Mouse (Mus musculus) embryonic facial prominence, embryonic 15.5 days (tissue): ENCODE results near the gene Macf1. TPM values are rescaled to one million over a fixed set of nuclear protein-coding genes. Genes with fewer than 3 reads are reported as not detected.

Experiments used
- ATAC-seq: fragments of 200-750 bp; cut with Nextera tagmentation; 2 replicates; pipeline ENCODE4 v1.8.0; 2017; ENCODE audit warnings: low read depth, moderate TSS enrichment; ENCODE audit not compliant: insufficient number of reproducible peaks, low FRiP score, low TSS enrichment
- H3K27ac ChIP-seq: fragments of 300-500 bp; sonication (generic); replicated peaks from 2 replicates; pipeline ENCODE4 v1.5.1; 2015; ENCODE audit warnings: mild to moderate bottlenecking, inconsistent platforms
- H3K27me3 ChIP-seq: fragments of 300-500 bp; sonication (generic); 2 replicates; pipeline ENCODE4 v1.6.1; 2015; ENCODE audit warnings: inconsistent platforms
- H3K36me3 ChIP-seq: fragments of 300-500 bp; sonication (generic); 2 replicates; pipeline ENCODE4 v1.6.1; 2015; ENCODE audit warnings: mild to moderate bottlenecking, inconsistent platforms
- H3K4me1 ChIP-seq: fragments of 300-500 bp; sonication (generic); 2 replicates; pipeline ENCODE4 v1.6.1; 2015; ENCODE audit warnings: inconsistent platforms
- H3K4me2 ChIP-seq: fragments of 300-500 bp; sonication (generic); replicated peaks from 2 replicates; pipeline ENCODE4 v1.6.1; 2015; ENCODE audit warnings: mild to moderate bottlenecking, inconsistent platforms
- H3K4me3 ChIP-seq: fragments of 300-500 bp; sonication (generic); replicated peaks from 2 replicates; pipeline ENCODE4 v1.5.1; 2015; ENCODE audit warnings: mild to moderate bottlenecking, inconsistent platforms
- H3K9ac ChIP-seq: fragments of 300-500 bp; sonication (generic); 2 replicates; pipeline ENCODE4 v1.6.1; 2015; ENCODE audit warnings: inconsistent platforms
- H3K9me3 ChIP-seq: fragments of 300-500 bp; sonication (generic); replicated peaks from 2 replicates; pipeline ENCODE4 v1.6.1; 2016; ENCODE audit warnings: inconsistent platforms
- WGBS: fragments of 180-500 bp; shearing (Covaris S2); methylation state at CpG from one replicate; pipeline ENCODE4 v1.1.7; 2015; 5-methylcytosine and 5-hydroxymethylcytosine counted together
- polyA plus RNA-seq: library from polyadenylated mRNA; unstranded; fragments of >200 nt; fragmentation: Nextera tagmentation; extraction: Ambion mirVana; gene quantifications from 2 replicates; pipeline ENCODE4 v1.2.1, GENCODE M21; 2015

The Macf1 gene
- 42.5 and 47.1 TPM in 2 replicates for polyA plus RNA-seq

GRCm38 (mm10) chr4:123684260-123684659, at the start of gene Macf1:
Gene Macf1 (minus strand): TSS chr4:123684360.
- Histone ChIP-seq H3K27ac (no peak within 1 kb of the TSS), H3K4me3 (no peak within 1 kb of the TSS), H3K36me3 (no peaks in the 10 kb centered on the region), H3K9me3 (no peaks in the 10 kb centered on the region), H3K9ac (no peak within 1 kb of the TSS), H3K4me1 (peaks cover 27% of the 10 kb centered on the region), H3K4me2 (no peak within 1 kb of the TSS), H3K27me3 (no peaks in the 10 kb centered on the region; the same call in 1 of the 2 replicates)
- ATAC-seq = no peak
- 85% methylated on average over 3 of the region's 3 CpGs for WGBS

DNA sequence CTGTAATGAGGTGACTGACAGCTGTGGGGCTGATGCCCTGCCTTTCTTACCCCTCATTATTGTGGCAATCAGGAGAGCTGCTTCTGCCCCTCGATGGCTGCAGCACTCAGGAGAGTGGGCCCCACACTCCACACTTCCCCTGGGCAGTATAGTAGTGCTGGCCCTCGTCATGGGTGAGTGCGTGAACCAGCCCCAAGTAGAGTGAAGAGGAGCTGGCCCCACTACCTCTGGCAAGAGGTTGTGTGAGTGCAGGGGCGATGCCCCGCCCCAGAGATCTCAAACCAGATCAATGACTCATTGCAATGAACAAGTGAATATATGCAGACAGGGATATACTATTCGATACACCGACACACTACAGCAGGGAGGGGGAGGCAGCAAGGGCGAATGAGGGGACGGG, 49.4 kb upstream of the Macf1 start:
- H3K4me3 ChIP-seq = no peak overlapping the region
- H3K27me3 ChIP-seq = no peaks in the 10 kb centered on the region
- H3K4me2 ChIP-seq = no peak overlapping the region
- no peak overlapping the region for H3K9ac ChIP-seq
- no peaks in the 10 kb centered on the region for H3K4me1 ChIP-seq
- H3K27ac ChIP-seq = no peak overlapping the region
- peaks cover 32% of the 10 kb centered on the region for H3K36me3 ChIP-seq
- no peaks in the 10 kb centered on the region for H3K9me3 ChIP-seq
- ATAC-seq = no peak
- WGBS = 86% methylated on average over 9 of the region's 9 CpGs

- Histone ChIP-seq H3K9me3 (no peaks in the 10 kb centered on the region), H3K4me3 (no peak overlapping the region), H3K4me1 (no peaks in the 10 kb centered on the region), H3K27ac (no peak overlapping the region), H3K9ac (no peak overlapping the region), H3K36me3 (peaks cover 26% of the 10 kb centered on the region), H3K27me3 (no peaks in the 10 kb centered on the region), H3K4me2 (no peak overlapping the region)
- 76% methylated on average over 2 of the region's 2 CpGs for WGBS
- ATAC-seq = no peak; the same call in 1 of the 2 replicates
Observed at GRCm38 (mm10) chr4:123732921-123733320, 48.8 kb upstream of the Macf1 start.

GRCm38 (mm10) chr4:123732163-123732910, 48.2 kb upstream of the Macf1 start:
- 88% methylated on average over 4 of the region's 4 CpGs for WGBS

DNA sequence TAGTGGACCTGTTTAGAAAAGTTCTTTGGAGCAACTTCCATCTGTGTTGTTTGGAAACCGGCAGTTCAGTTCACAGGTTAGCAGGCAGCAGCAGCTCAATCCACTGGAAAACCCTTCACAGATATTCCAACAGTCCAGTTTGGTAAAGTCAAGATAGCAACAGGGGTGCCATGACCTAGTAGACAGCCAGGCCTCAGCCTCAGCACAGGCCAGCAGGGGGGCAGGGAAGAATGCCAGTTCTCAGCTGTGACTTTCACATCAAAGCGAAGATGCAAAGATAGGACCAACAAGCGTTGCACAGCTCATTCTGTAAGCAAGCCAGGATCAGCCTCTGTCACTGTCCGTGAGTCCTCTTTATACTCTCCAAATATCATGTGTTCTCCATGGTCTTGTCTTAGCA, 37.6 kb upstream of the Macf1 start:
- H3K4me2 ChIP-seq = no peak overlapping the region
- no peaks in the 10 kb centered on the region for H3K9me3 ChIP-seq
- no peak overlapping the region for H3K27ac ChIP-seq
- H3K36me3 ChIP-seq = no peaks in the 10 kb centered on the region
- 87% methylated on average over 4 of the region's 4 CpGs for WGBS
- peaks cover 3% of the 10 kb centered on the region for H3K4me1 ChIP-seq
- ATAC-seq = no peak
- H3K9ac ChIP-seq = no peak overlapping the region
- H3K27me3 ChIP-seq = no peaks in the 10 kb centered on the region
- no peak overlapping the region for H3K4me3 ChIP-seq

More at GRCm38 (mm10) chr4:123732163-123732910, 48.2 kb upstream of the Macf1 start:
- Histone ChIP-seq H3K9ac (no peak overlapping the region), H3K27me3 (no peaks in the 10 kb centered on the region), H3K36me3 (peaks cover 22% of the 10 kb centered on the region), H3K4me3 (no peak overlapping the region), H3K9me3 (no peaks in the 10 kb centered on the region), H3K4me2 (no peak overlapping the region), H3K27ac (no peak overlapping the region), H3K4me1 (no peaks in the 10 kb centered on the region)
- ATAC-seq = no peak

DNA sequence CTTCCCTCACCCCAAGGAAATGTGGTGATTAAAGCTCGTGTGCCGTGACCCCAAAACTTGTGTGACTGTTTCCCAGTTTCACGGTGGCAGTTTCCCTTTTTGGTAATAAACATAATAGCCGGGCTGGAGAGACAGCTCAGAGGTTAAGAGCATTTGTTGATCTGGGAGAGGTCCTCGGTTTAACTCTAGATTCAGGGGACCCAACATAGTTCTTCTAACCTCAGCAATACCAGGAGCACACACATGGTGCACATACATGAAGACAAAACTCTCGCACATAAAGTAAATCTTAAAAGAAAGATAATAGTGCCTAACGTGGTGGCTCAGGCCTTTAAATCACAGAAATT, 34.2 kb upstream of the Macf1 start:
- no peak for ATAC-seq
- WGBS = 22% methylated on average over 7 of the region's 7 CpGs
- H3K4me3 ChIP-seq = peak overlapping the region; percentile 81
- H3K4me2 ChIP-seq = peak overlapping the region; percentile 66
- no peak overlapping the region for H3K9ac ChIP-seq
- peaks cover 25% of the 10 kb centered on the region for H3K36me3 ChIP-seq
- H3K27me3 ChIP-seq = no peaks in the 10 kb centered on the region
- H3K27ac ChIP-seq = peak overlapping the region; percentile 55; the same call in 1 of the 2 replicates
- no peaks in the 10 kb centered on the region for H3K9me3 ChIP-seq
- peaks cover 3% of the 10 kb centered on the region for H3K4me1 ChIP-seq

GRCm38 (mm10) chr4:123717574-123718433, 33.6 kb upstream of the Macf1 start, which contains the start of gene Ndufs5:
Gene Ndufs5 (minus strand): TSS chr4:123718202.
- H3K4me1 ChIP-seq = peaks cover 3% of the 10 kb centered on the region
- ATAC-seq = peak; percentile 86
- peak within 1 kb of the TSS; percentile 84 for H3K9ac ChIP-seq
- H3K9me3 ChIP-seq = no peaks in the 10 kb centered on the region
- peaks cover 28% of the 10 kb centered on the region for H3K36me3 ChIP-seq
- peak within 1 kb of the TSS; percentile 81 for H3K4me3 ChIP-seq
- H3K27ac ChIP-seq = peak within 1 kb of the TSS; percentile 55; the same call in 1 of the 2 replicates
- WGBS = under 1% methylated on average over 40 of the region's 40 CpGs
- no peaks in the 10 kb centered on the region for H3K27me3 ChIP-seq
- peak within 1 kb of the TSS; percentile 66 for H3K4me2 ChIP-seq

GRCm38 (mm10) chr4:123712431-123712830, 28.3 kb upstream of the Macf1 start:
- Histone ChIP-seq H3K9ac (no peak overlapping the region), H3K9me3 (no peaks in the 10 kb centered on the region), H3K27ac (no peak overlapping the region), H3K36me3 (peaks cover 35% of the 10 kb centered on the region), H3K27me3 (no peaks in the 10 kb centered on the region), H3K4me2 (no peak overlapping the region), H3K4me3 (no peak overlapping the region), H3K4me1 (peaks cover 3% of the 10 kb centered on the region)
- 86% methylated on average over 3 of the region's 3 CpGs for WGBS
- no peak for ATAC-seq

DNA sequence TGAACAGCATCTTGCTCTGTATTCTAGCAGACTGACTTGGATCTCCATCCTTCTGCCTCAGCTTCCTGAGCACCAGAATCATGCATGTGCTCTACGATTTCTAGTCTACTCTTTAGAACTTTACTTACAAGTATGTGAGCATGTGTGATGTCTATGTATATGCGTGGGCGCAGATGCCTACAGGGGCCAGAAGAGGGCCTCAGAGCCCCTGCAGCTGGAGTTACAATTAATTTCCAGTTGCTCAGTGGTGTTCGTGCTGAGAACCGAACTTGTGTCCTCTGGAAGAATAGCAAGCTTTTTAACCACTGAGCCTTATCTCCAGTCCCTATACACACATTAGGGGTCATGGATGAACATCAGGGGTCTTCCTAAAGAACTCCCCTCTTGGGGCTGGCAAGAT, 23.2 kb upstream of the Macf1 start:
- H3K9me3 ChIP-seq = no peaks in the 10 kb centered on the region
- no peaks in the 10 kb centered on the region for H3K4me1 ChIP-seq
- no peaks in the 10 kb centered on the region for H3K27me3 ChIP-seq
- H3K9ac ChIP-seq = no peak overlapping the region
- no peak overlapping the region for H3K4me2 ChIP-seq
- ATAC-seq = no peak
- WGBS = 91% methylated on average over 5 of the region's 5 CpGs
- no peak overlapping the region for H3K4me3 ChIP-seq
- peaks cover 4% of the 10 kb centered on the region for H3K36me3 ChIP-seq
- H3K27ac ChIP-seq = no peak overlapping the region

GRCm38 (mm10) chr4:123705340-123705739, 21.2 kb upstream of the Macf1 start:
- Histone ChIP-seq H3K4me3 (no peak overlapping the region), H3K9ac (no peak overlapping the region), H3K4me1 (no peaks in the 10 kb centered on the region), H3K27me3 (no peaks in the 10 kb centered on the region), H3K27ac (no peak overlapping the region), H3K36me3 (no peaks in the 10 kb centered on the region), H3K4me2 (no peak overlapping the region), H3K9me3 (no peaks in the 10 kb centered on the region)
- 82% methylated on average over 2 of the region's 2 CpGs for WGBS
- no peak for ATAC-seq

DNA sequence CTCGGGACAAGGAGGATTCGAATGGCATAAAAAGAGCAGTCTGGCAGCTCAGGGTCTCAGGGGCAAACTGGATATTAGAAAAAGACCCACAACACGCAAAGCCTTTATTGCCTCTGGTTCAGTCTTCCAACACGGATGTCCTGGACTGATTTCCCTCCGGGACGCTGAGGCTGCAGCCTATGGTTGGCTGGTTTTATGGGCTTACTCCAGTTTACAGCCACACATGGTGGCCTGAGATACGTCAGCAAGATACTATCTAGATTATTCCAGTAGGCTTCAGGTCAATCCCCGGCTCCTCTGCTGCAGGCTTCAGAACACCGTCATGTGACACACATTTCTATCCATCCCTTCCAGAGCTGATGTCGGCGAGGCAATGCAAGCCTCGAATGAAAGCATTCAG, 9.2 kb upstream of the Macf1 start:
- no peak overlapping the region for H3K9ac ChIP-seq
- no peak overlapping the region for H3K4me2 ChIP-seq
- no peaks in the 10 kb centered on the region for H3K9me3 ChIP-seq
- no peaks in the 10 kb centered on the region for H3K4me1 ChIP-seq
- H3K27me3 ChIP-seq = no peaks in the 10 kb centered on the region
- WGBS = 84% methylated on average over 12 of the region's 12 CpGs
- no peak overlapping the region for H3K27ac ChIP-seq
- ATAC-seq = no peak
- no peaks in the 10 kb centered on the region for H3K36me3 ChIP-seq
- H3K4me3 ChIP-seq = no peak overlapping the region
